Mouse (Mus musculus): ENCODE measurements around the gene Cda.

The Cda gene

GRCm38 (mm10) chr4:138367641-138368497 lies at the start of gene Cda:
TSS of gene Cda (minus strand) at chr4:138367992.
- DNase-seq (ENCODE audit: low spot score in 2 of 2) = no peak

GRCm38 (mm10) chr4:138416414-138416813 lies 48.6 kb upstream of the Cda start:
- DNase-seq (ENCODE audit: low spot score in 2 of 2) = no peak

- DNase-seq (ENCODE audit: low spot score in 2 of 2) = peak in 1 of 2 experiments; percentile 73
Measured at GRCm38 (mm10) chr4:138415991-138416390, 48.2 kb upstream of the Cda start.

GRCm38 (mm10) chr4:138414725-138415124 lies 46.9 kb upstream of the Cda start:
- DNase-seq (ENCODE audit: low spot score in 2 of 2) = peak; percentile 58 to 67

GRCm38 (mm10) chr4:138411504-138412121 lies 43.8 kb upstream of the Cda start:
- no peak for DNase-seq (ENCODE audit: low spot score in 2 of 2)

- DNase-seq (ENCODE audit: low spot score in 2 of 2) = no peak
Measured at GRCm38 (mm10) chr4:138411011-138411410, 43.2 kb upstream of the Cda start.

- no peak for DNase-seq (ENCODE audit: low spot score in 2 of 2)
Measured at GRCm38 (mm10) chr4:138407479-138408194, 39.8 kb upstream of the Cda start.

- peak in 1 of 2 experiments; percentile 30 for DNase-seq (ENCODE audit: low spot score in 2 of 2)
Measured at GRCm38 (mm10) chr4:138404806-138405205, 37.0 kb upstream of the Cda start.

- no peak for DNase-seq (ENCODE audit: low spot score in 2 of 2)
Measured at GRCm38 (mm10) chr4:138396711-138397110, 28.9 kb upstream of the Cda start.

GRCm38 (mm10) chr4:138395971-138396645 lies 28.3 kb upstream of the Cda start, which contains the start of gene Fam43b:
TSS of gene Fam43b (minus strand) at chr4:138396528.
- peak in 1 of 2 experiments; percentile 83 for DNase-seq (ENCODE audit: low spot score in 2 of 2)

- DNase-seq (ENCODE audit: low spot score in 2 of 2) = peak in 1 of 2 experiments; percentile 45
Measured at GRCm38 (mm10) chr4:138395087-138395970, 27.5 kb upstream of the Cda start.

GRCm38 (mm10) chr4:138393703-138394102 lies 25.9 kb upstream of the Cda start:
- DNase-seq (ENCODE audit: low spot score in 2 of 2) = peak in 1 of 2 experiments; percentile 37

GRCm38 (mm10) chr4:138383789-138384188 lies 16.0 kb upstream of the Cda start:
- no peak for DNase-seq (ENCODE audit: low spot score in 2 of 2)

GRCm38 (mm10) chr4:138382462-138382861 lies 14.7 kb upstream of the Cda start:
- no peak for DNase-seq (ENCODE audit: low spot score in 2 of 2)

- DNase-seq (ENCODE audit: low spot score in 2 of 2) = no peak
Measured at GRCm38 (mm10) chr4:138380132-138380689, 12.4 kb upstream of the Cda start.

GRCm38 (mm10) chr4:138379091-138379840 lies 11.5 kb upstream of the Cda start:
- DNase-seq (ENCODE audit: low spot score in 2 of 2) = peak in 1 of 2 experiments; percentile 82

GRCm38 (mm10) chr4:138377526-138377925 lies 9.7 kb upstream of the Cda start:
- DNase-seq (ENCODE audit: low spot score in 2 of 2) = peak in 1 of 2 experiments; percentile 55

GRCm38 (mm10) chr4:138375117-138375516 lies 7.3 kb upstream of the Cda start:
- no peak for DNase-seq (ENCODE audit: low spot score in 2 of 2)

- no peak for DNase-seq (ENCODE audit: low spot score in 2 of 2)
Measured at GRCm38 (mm10) chr4:138370996-138371516, 3.3 kb upstream of the Cda start.
